In the genomic region with DNA sequence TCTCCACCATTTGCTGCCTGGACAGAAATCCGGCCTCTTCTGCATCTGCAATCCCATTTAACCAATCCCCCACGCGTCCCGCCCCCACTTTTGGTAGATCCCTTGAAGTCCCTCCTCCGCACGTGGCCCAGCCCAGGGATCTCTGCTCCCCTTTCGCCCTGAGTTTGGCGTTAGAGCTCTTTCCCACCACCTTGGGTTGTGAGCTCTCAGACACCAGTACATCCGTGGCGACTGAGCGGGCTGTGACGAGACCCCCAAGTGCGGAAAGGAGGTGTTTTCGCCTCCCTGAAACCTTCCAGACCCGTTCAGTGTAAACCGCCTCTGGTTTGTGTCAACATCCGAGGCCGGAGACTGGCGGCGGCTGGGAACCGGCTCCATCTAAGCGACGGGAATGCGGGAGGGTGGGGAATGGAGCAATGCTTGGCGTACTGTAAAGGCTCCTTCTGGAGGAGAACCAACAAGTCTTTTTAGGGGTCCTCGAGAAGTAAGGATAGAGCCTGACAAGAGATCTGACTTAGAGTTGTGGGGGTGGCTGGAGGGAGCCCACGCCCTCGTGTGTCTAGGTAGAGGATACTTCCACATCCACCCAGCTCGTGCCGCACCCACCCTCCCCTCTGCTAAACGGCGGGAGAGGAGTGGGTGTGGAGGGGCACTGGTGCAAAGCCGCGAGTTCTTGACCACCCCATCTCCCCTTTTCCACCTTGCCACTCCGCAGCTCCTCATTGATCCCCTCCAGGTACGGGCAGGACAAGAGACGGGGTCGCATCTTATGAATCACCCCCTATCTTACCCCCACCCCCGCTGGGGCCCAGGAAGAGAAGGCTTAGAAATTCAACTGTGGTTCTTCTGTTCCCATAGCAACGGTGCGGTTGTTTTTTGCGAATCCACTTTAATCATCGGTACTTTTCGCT, we compare ENCODE assay signal across 8 mouse cellular contexts. TPM values are rescaled to one million over a fixed set of nuclear protein-coding genes. Genes with fewer than 3 reads are reported as not detected.
A peak's percentile ranks its signal among the peaks of the same experiment; 100 is the strongest.
DNase-seq lines count a peak whose midpoint lies in the region; ATAC-seq and TF ChIP-seq lines count a peak whose summit lies in the region.

Gene Hpcal4, plus strand, starts transcription at position 900 of the 911 bp plus-strand sequence.

- peak within 1 kb of the TSS; percentile 9; the same call in 1 of the 2 replicates for H3K9ac ChIP-seq in kidney, postnatal 0 days (ENCODE audit: low read depth, low read length)
- H3K9ac ChIP-seq in liver, embryonic 11.5 days (ENCODE audit: low read depth, low read length): no peak within 1 kb of the TSS
- peak within 1 kb of the TSS; percentile 71 for H3K9ac ChIP-seq in neural tube, embryonic 13.5 days

- H3K4me2 ChIP-seq in kidney, postnatal 0 days (ENCODE audit: low read length): peak within 1 kb of the TSS; percentile 61
- peak within 1 kb of the TSS; percentile 66 for H3K4me2 ChIP-seq in liver, embryonic 11.5 days
- H3K4me2 ChIP-seq in neural tube, embryonic 13.5 days: peak within 1 kb of the TSS; percentile 66

- ATAC-seq in kidney, postnatal 0 days (replicated peaks; ENCODE audit: low FRiP score, low read depth): peak; percentile 41
- ATAC-seq in liver, embryonic 11.5 days (replicated peaks; ENCODE audit: low FRiP score): peak; percentile 12; the same call in 1 of the 2 replicates
- peak; percentile 62 for ATAC-seq in neural tube, embryonic 13.5 days (ENCODE audit: low read depth)

- H3K4me1 ChIP-seq in kidney, postnatal 0 days (replicated peaks; ENCODE audit: insufficient read depth, low read length): peaks cover 7% of the 10 kb centered on the region
- peaks cover 9% of the 10 kb centered on the region for H3K4me1 ChIP-seq in liver, embryonic 11.5 days (replicated peaks; ENCODE audit: control insufficient read depth, insufficient read depth, low read length)
- H3K4me1 ChIP-seq in neural tube, embryonic 13.5 days (replicated peaks): peaks cover 30% of the 10 kb centered on the region

- WGBS in kidney, postnatal 0 days: under 1% methylated on average over 44 of the region's 44 CpGs
- WGBS in liver, embryonic 11.5 days: 1% methylated on average over 44 of the region's 44 CpGs
- under 1% methylated on average over 44 of the region's 44 CpGs for WGBS in neural tube, embryonic 13.5 days

- H3K9me3 ChIP-seq in kidney, postnatal 0 days (replicated peaks; ENCODE audit: low read length): no peaks in the 10 kb centered on the region
- no peaks in the 10 kb centered on the region for H3K9me3 ChIP-seq in liver, embryonic 11.5 days (ENCODE audit: control insufficient read depth, low read length)
- H3K9me3 ChIP-seq in neural tube, embryonic 13.5 days: no peaks in the 10 kb centered on the region

- peak; percentile 18 to 20 for DNase-seq in lung, adult 18-20 months
- no peak for DNase-seq in lung, postnatal 25 days (ENCODE audit: low spot score)
- peak; percentile 51 for DNase-seq in cerebellum, adult 9-11 months
- DNase-seq in frontal cortex, postnatal 14 days (ENCODE audit: low spot score in 2 of 2): peak; percentile 39 to 62
- peak; percentile 49 for DNase-seq in kidney, postnatal 0 days (ENCODE audit: low spot score)
- DNase-seq in liver, embryonic 11.5 days (ENCODE audit: low spot score): peak; percentile 52
- no peak for DNase-seq in T-cell, adult 2 months (ENCODE audit: low spot score)

- H3K36me3 ChIP-seq in kidney, postnatal 0 days (ENCODE audit: insufficient read depth, low read length): no peaks in the 10 kb centered on the region
- no peaks in the 10 kb centered on the region for H3K36me3 ChIP-seq in liver, embryonic 11.5 days (ENCODE audit: control insufficient read depth, insufficient read depth, low read length)
- no peaks in the 10 kb centered on the region for H3K36me3 ChIP-seq in neural tube, embryonic 13.5 days

- H3K4me3 ChIP-seq in kidney, postnatal 0 days (replicated peaks; ENCODE audit: low read depth, low read length): peak within 1 kb of the TSS; percentile 35
- peak within 1 kb of the TSS; percentile 43 for H3K4me3 ChIP-seq in liver, embryonic 11.5 days (ENCODE audit: low read depth, low read length)
- H3K4me3 ChIP-seq in neural tube, embryonic 13.5 days: peak within 1 kb of the TSS; percentile 51

- no peak within 1 kb of the TSS for H3K27ac ChIP-seq in kidney, postnatal 0 days
- no peak within 1 kb of the TSS for H3K27ac ChIP-seq in liver, embryonic 11.5 days (ENCODE audit: low read depth, low read length)
- no peak within 1 kb of the TSS for H3K27ac ChIP-seq in neural tube, embryonic 13.5 days (replicated peaks)

- peaks cover 33% of the 10 kb centered on the region for H3K27me3 ChIP-seq in kidney, postnatal 0 days (ENCODE audit: insufficient read depth, low read length)
- peaks cover 79% of the 10 kb centered on the region for H3K27me3 ChIP-seq in liver, embryonic 11.5 days (replicated peaks; ENCODE audit: control insufficient read depth, insufficient read depth, low read length)
- peaks cover 73% of the 10 kb centered on the region for H3K27me3 ChIP-seq in neural tube, embryonic 13.5 days

- TF ChIP-seq CTCF in kidney, postnatal 0 days (IDR thresholded peaks at IDR 0.05; ENCODE audit: low read depth): no peak

RNA-seq across cellular contexts. Expression of gene Hpcal4, which starts in this region (rescaled TPM):
- polyA plus RNA-seq in kidney, postnatal 0 days (2015; fragmentation: Nextera tagmentation; extraction: Ambion mirVana): 3.7 and 3.8 TPM in 2 replicates
- 0.32 and 0.48 TPM in 2 replicates for polyA plus RNA-seq in liver, embryonic 11.5 days (2014; fragmentation: Nextera tagmentation; extraction: Ambion mirVana)
- 10.4 and 11.2 TPM in 2 replicates for polyA plus RNA-seq in neural tube, embryonic 13.5 days (2015; fragmentation: Nextera tagmentation; extraction: Ambion mirVana)

Comparison
In these comparisons a context has a peak if more than half of its experiments do, and no peak if none do; other contexts are left out.
1. DNase-seq: peak in lung, adult 18-20 months (2 of 2), cerebellum, adult 9-11 months (single experiment), frontal cortex, postnatal 14 days (2 of 2) and kidney, postnatal 0 days (single experiment); none in lung, postnatal 25 days (single experiment) and T-cell, adult 2 months (single experiment).
2. Peak in DNase-seq, ATAC-seq, H3K4me3 ChIP-seq and H3K4me2 ChIP-seq in liver, embryonic 11.5 days; RNA of the gene not detected or under 1 TPM.
3. ATAC-seq: peak in every context shown above with its lines; median percentile 62 in neural tube, embryonic 13.5 days; 41 in kidney, postnatal 0 days; 12 in liver, embryonic 11.5 days.
4. Peak in every context shown above with its lines, with median percentiles within 50 percentile points of each other: H3K4me2 ChIP-seq and H3K4me3 ChIP-seq.